Mouse (Mus musculus) MEL (cell line): Measurements from ENCODE around the gene Odr4.

ENCODE experiments used
- CTCF ChIP-seq, 3 experiments: IDR thresholded peaks in 2 of 3; conservative IDR thresholded peaks in 1 of 3; 2 replicates each; pipeline ENCODE4 v1.5.1; 2011 to 2012; ENCODE audit warnings: low read length in 3 of 3, low read depth in 2 of 3, mild to moderate bottlenecking in 2 of 3, improper control_type of control experiment in 1 of 3, inconsistent platforms in 1 of 3, mixed read lengths in 1 of 3, moderate library complexity in 1 of 3; ENCODE audit not compliant: control insufficient read depth in 1 of 3, insufficient read depth in 1 of 3, poor library complexity in 1 of 3, severe bottlenecking in 1 of 3
- MAFK ChIP-seq: IDR thresholded peaks from 2 replicates; pipeline ENCODE4 v1.6.1; 2011; ENCODE audit warnings: low read depth, mild to moderate bottlenecking, low read length, improper control_type of control experiment, borderline replicate concordance
- TAL1 ChIP-seq: IDR thresholded peaks from 2 replicates; pipeline ENCODE4 v1.6.1; 2012; ENCODE audit warnings: mild to moderate bottlenecking, inconsistent platforms, low read length, moderate library complexity, mixed read lengths

DNA sequence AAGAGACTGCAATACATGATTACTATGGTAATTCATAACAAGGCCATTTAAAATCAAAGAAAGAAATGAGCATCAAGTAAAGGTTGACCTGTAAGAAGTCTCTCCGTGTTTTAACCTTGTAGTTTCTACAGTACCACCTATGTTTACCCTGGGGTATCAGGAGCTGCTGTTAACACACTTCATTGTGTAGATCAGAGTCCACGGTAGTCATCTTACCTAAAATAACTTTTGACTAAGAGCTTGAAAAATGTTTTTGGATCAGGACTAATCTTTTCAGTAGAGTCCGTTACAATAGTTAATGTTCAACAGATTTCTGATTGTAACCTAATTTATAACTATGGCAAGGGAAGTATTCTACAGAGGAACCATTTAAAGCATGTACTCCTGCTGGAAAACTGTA is 11.7 kb upstream of the Odr4 start:
- TF ChIP-seq MAFK (no peak), TAL1 (no peak), CTCF (IDR thresholded peaks at IDR 0.05 in 2 of 3, conservative IDR thresholded peaks at IDR 0.05 in 1 of 3; ENCODE audit: control insufficient read depth in 1 of 3, insufficient read depth in 1 of 3, low read depth in 2 of 3, low read length in 3 of 3, poor library complexity in 1 of 3, severe bottlenecking in 1 of 3) (no peak)
